Mouse (Mus musculus) brain, embryonic 14.5 days (tissue): ENCODE measurements at regions not wholly inside any gene's neighbourhood (a gene's known extent, or its start where the extent isn't known, plus 50 kb on each side); places are given as distances from the start of the nearest gene placed in this dataset.

Experiments
- CTCF ChIP-seq: fragments of 200-500 bp; IDR thresholded peaks from 2 replicates; pipeline ENCODE4 v1.5.1; 2012; ENCODE audit warnings: inconsistent platforms, mild to moderate bottlenecking, moderate library complexity, borderline replicate concordance; ENCODE audit not compliant: insufficient read depth, insufficient read length; ENCODE audit errors: extremely low read depth
- POLR2A ChIP-seq: fragments of 200-500 bp; IDR thresholded peaks from 2 replicates; pipeline ENCODE4 v1.6.1; 2012; ENCODE audit warnings: mild to moderate bottlenecking, inconsistent platforms, borderline replicate concordance; ENCODE audit not compliant: poor library complexity, insufficient read depth, insufficient read length, severe bottlenecking; ENCODE audit errors: extremely low read depth

- TF ChIP-seq CTCF = no peak
- no peak for TF ChIP-seq POLR2A
Observed at GRCm38 (mm10) chr8:79907971-79908370, 149.8 kb downstream of the Hhip start.
